Mouse (Mus musculus) heart, embryonic 14.5 days (tissue): Measurements from ENCODE around the gene Pdzd7. TPM values are rescaled to one million over a fixed set of nuclear protein-coding genes. Genes with fewer than 3 reads are reported as not detected.

Experiments
- ATAC-seq: fragments of 200-750 bp; cut with Nextera tagmentation; 2 replicates; pipeline ENCODE4 v1.8.0; 2017; ENCODE audit warnings: low read depth, moderate TSS enrichment; ENCODE audit not compliant: insufficient number of reproducible peaks, insufficient read depth, low FRiP score
- H3K27ac ChIP-seq, 2 experiments: fragments of 200-500 bp in 1 of 2; fragments of 300-500 bp in 1 of 2; sonication (generic) in 1 of 2; replicated peaks in 1 of 2; 2 replicates each; pipeline ENCODE4 v1.5.1; 2012 to 2014; ENCODE audit warnings: low read depth in 2 of 2, low read length in 2 of 2, control low read depth in 1 of 2, mild to moderate bottlenecking in 1 of 2, mixed read lengths in 1 of 2; ENCODE audit not compliant: control insufficient read depth in 1 of 2, insufficient read depth in 1 of 2
- H3K27me3 ChIP-seq: fragments of 300-500 bp; sonication (generic); 2 replicates; pipeline ENCODE4 v1.6.1; 2014; ENCODE audit warnings: mild to moderate bottlenecking, low read length, control low read depth; ENCODE audit not compliant: control insufficient read depth, insufficient read depth
- H3K36me3 ChIP-seq: fragments of 300-500 bp; sonication (generic); 2 replicates; pipeline ENCODE4 v1.6.1; 2014; ENCODE audit warnings: mild to moderate bottlenecking, control low read depth, low read length, mixed read lengths; ENCODE audit not compliant: control insufficient read depth, insufficient read depth
- H3K4me1 ChIP-seq, 2 experiments: fragments of 200-500 bp in 1 of 2; fragments of 300-500 bp in 1 of 2; sonication (generic) in 1 of 2; 2 replicates each; pipeline ENCODE4 v1.6.1; 2012 to 2014; ENCODE audit warnings: low read length in 2 of 2, control low read depth in 1 of 2, mixed read lengths in 1 of 2; ENCODE audit not compliant: control insufficient read depth in 2 of 2, insufficient read depth in 2 of 2
- H3K4me2 ChIP-seq: fragments of 300-500 bp; sonication (generic); 2 replicates; pipeline ENCODE4 v1.6.1; 2014; ENCODE audit warnings: mild to moderate bottlenecking, low read length
- H3K4me3 ChIP-seq, 2 experiments: fragments of 200-500 bp in 1 of 2; fragments of 300-500 bp in 1 of 2; sonication (generic) in 1 of 2; 2 replicates each; pipeline ENCODE4 v1.5.1; 2012 to 2014; ENCODE audit warnings: low read length in 2 of 2, mild to moderate bottlenecking in 2 of 2, control low read depth in 1 of 2, low read depth in 1 of 2, moderate library complexity in 1 of 2; ENCODE audit not compliant: control insufficient read depth in 1 of 2, insufficient read depth in 1 of 2
- H3K9ac ChIP-seq: fragments of 300-500 bp; sonication (generic); 2 replicates; pipeline ENCODE4 v1.6.1; 2014; ENCODE audit warnings: mild to moderate bottlenecking, low read length
- H3K9me3 ChIP-seq: fragments of 300-500 bp; sonication (generic); 2 replicates; pipeline ENCODE4 v1.6.1; 2016; ENCODE audit warnings: low read length, control low read depth; ENCODE audit not compliant: control insufficient read depth
- WGBS: fragments of 180-500 bp; shearing (Covaris S2); extraction: QIAGEN DNeasy Blood & Tissue Kit; methylation state at CpG from one replicate; pipeline ENCODE4 v1.1.7; 2014; 5-methylcytosine and 5-hydroxymethylcytosine counted together
- polyA plus RNA-seq: library from polyadenylated mRNA; unstranded; fragments of >200 nt; fragmentation: Nextera tagmentation; extraction: Ambion mirVana; gene quantifications from 2 replicates; pipeline ENCODE4 v1.2.1, GENCODE M21; 2014

Gene Pdzd7
- polyA plus RNA-seq, 1 experiment from 2014 or later = 0.11 TPM

DNA sequence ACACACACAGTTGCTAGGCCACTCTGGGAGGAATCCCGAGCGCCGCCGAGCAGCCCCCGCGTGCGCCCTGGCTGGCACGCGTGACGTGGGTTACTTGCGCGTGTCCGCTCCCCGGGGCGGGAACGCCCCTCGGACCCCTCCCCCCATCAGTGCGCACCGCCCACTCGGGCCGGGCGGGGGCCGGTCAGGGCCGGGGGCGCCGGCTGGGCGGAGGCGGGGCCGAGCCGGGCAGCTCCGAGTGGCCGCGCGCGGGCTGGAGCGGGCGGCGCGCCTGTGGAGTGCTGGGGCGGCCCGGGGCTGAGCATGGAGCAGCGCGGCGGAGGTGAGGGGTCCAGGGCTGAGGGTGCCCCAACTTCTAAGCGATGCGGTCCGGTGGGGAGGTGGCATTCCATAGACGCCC is 27.6 kb downstream of the Pdzd7 start:
- Histone ChIP-seq H3K36me3 (peaks cover 24% of the 10 kb centered on the region), H3K9ac (peak overlapping the region; percentile 96), H3K27me3 (no peaks in the 10 kb centered on the region), H3K9me3 (no peaks in the 10 kb centered on the region), H3K4me1 (peaks cover 23 to 46% of the 10 kb centered on the region in 2 experiments), H3K4me2 (peak overlapping the region; percentile 98), H3K27ac (peak overlapping the region; percentile 98 to 100), H3K4me3 (peak overlapping the region; percentile 68 to 79)
- ATAC-seq = peak; percentile 76
- under 1% methylated on average over 48 of the region's 48 CpGs for WGBS

DNA sequence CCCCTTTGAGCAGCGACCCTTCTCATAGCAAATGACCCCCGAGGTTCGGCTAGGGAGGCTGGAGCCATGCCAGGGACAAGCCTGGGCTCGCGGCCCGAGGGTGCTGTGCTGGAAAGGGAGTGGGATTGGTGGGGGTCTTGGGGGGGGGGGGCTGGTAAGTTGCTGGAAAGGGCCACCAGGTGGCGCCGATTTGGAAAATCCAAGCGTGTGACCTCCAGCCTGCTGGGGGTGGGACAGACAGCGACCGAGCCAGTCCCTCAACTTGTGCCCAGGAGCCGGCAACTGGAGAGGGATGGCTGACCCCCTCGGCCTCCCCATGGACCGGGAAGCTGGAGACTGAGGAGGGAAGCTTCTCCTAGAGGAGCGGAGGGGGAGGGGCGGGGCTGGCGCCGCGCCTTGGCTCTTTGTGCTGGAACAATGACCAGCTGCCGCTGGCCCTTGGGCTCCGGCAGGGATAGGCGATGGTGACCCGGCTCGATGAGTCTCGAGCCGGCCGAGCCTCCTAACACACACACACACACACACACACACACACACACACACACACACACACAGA is 28.2 kb downstream of the Pdzd7 start:
- H3K36me3 ChIP-seq = peaks cover 23% of the 10 kb centered on the region
- WGBS = 1% methylated on average over 23 of the region's 27 CpGs
- H3K9me3 ChIP-seq = no peaks in the 10 kb centered on the region
- H3K27ac ChIP-seq = peak overlapping the region; percentile 98 to 100
- H3K4me3 ChIP-seq = peak overlapping the region; percentile 68 to 79
- ATAC-seq = peak; percentile 60
- no peaks in the 10 kb centered on the region for H3K27me3 ChIP-seq
- H3K4me2 ChIP-seq = peak overlapping the region; percentile 98
- peak overlapping the region; percentile 96 for H3K9ac ChIP-seq
- peaks cover 23 to 46% of the 10 kb centered on the region in 2 experiments for H3K4me1 ChIP-seq

GRCm38 (mm10) chr19:45016341-45017215 is 28.9 kb downstream of the Pdzd7 start:
- Histone ChIP-seq H3K9ac (peak overlapping the region; percentile 96), H3K36me3 (peaks cover 23% of the 10 kb centered on the region), H3K27ac (peak overlapping the region; percentile 100), H3K27me3 (no peaks in the 10 kb centered on the region), H3K4me1 (peaks cover 23 to 45% of the 10 kb centered on the region in 2 experiments), H3K4me2 (peak overlapping the region; percentile 98), H3K9me3 (no peaks in the 10 kb centered on the region), H3K4me3 (peak overlapping the region; percentile 58 to 79)
- under 1% methylated on average over 17 of the region's 18 CpGs for WGBS
- peak; percentile 28 for ATAC-seq

- Histone ChIP-seq H3K4me1 (peaks cover 22 to 36% of the 10 kb centered on the region in 2 experiments), H3K27ac (peak overlapping the region; percentile 100), H3K9ac (peak overlapping the region; percentile 96), H3K4me3 (peak overlapping the region; percentile 58 to 79), H3K27me3 (no peaks in the 10 kb centered on the region), H3K9me3 (no peaks in the 10 kb centered on the region), H3K36me3 (peaks cover 25% of the 10 kb centered on the region), H3K4me2 (peak overlapping the region; percentile 98)
- no peak for ATAC-seq
- under 1% methylated on average over 34 of the region's 34 CpGs for WGBS
These were observed 29.8 kb downstream of the Pdzd7 start for GRCm38 (mm10) chr19:45015518-45016281.

GRCm38 (mm10) chr19:45014981-45015402 is 30.5 kb downstream of the Pdzd7 start:
- ATAC-seq = peak; percentile 7; the same call in 1 of the 2 replicates
- H3K4me3 ChIP-seq = peak overlapping the region; percentile 58 to 79
- H3K27me3 ChIP-seq = no peaks in the 10 kb centered on the region
- H3K27ac ChIP-seq = peak overlapping the region; percentile 100
- H3K9me3 ChIP-seq = no peaks in the 10 kb centered on the region
- peak overlapping the region; percentile 98 for H3K4me2 ChIP-seq
- peak overlapping the region; percentile 96 for H3K9ac ChIP-seq
- H3K4me1 ChIP-seq = peaks cover 16 to 29% of the 10 kb centered on the region in 2 experiments
- H3K36me3 ChIP-seq = peaks cover 30% of the 10 kb centered on the region
- WGBS = under 1% methylated on average over 25 of the region's 25 CpGs

DNA sequence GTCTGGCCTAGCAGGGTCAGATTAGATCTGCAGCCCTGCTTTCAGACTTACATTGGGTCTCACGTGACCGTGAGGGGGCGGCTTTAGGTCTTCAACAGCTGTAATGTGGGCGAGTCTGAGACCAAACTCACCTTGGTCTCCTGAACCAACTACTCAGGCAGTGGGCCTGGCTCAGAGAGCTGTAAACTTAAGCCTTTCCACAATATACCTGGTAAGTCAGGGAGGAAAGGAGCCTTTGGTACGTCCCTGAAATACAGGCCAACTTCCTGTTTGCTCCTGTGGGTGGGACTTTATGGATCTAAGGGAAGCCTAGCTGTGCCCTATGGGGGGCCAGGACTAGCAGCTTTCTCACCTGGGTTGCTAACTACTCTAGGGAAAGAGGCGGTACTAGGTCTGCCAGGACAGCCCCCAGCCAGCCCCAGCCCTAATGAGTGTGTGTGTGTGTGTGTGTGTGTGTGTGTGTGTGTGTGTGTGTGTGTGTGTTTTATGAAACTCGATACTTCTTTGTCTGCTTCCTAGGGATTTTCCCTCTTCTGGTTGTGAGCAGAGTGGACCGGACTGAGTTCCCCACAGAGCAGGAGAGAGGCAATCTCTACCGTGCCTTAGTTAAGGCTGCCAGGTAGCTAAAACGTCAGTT is 31.1 kb downstream of the Pdzd7 start, which contains the start of gene Lzts2:
TSS of gene Lzts2 (plus strand) at position 80 of the 637 bp plus-strand sequence.
- Histone ChIP-seq H3K9me3 (no peaks in the 10 kb centered on the region), H3K27me3 (no peaks in the 10 kb centered on the region), H3K9ac (peak within 1 kb of the TSS; percentile 96), H3K4me1 (peaks cover 16 to 24% of the 10 kb centered on the region in 2 experiments), H3K4me3 (peak within 1 kb of the TSS; percentile 58 to 79), H3K4me2 (peak within 1 kb of the TSS; percentile 98), H3K36me3 (peaks cover 34% of the 10 kb centered on the region), H3K27ac (peak within 1 kb of the TSS; percentile 100)
- 8% methylated on average over 10 of the region's 10 CpGs for WGBS
- no peak for ATAC-seq
